Mouse (Mus musculus) kidney, embryonic 16.5 days (tissue): ENCODE measurements around the gene Gas7. TPM values are rescaled to one million over a fixed set of nuclear protein-coding genes. Genes with fewer than 3 reads are reported as not detected.

Source experiments
- ATAC-seq: fragments of 200-750 bp; cut with Nextera tagmentation; 2 replicates; pipeline ENCODE4 v1.8.0; 2017; ENCODE audit warnings: moderate TSS enrichment; ENCODE audit not compliant: low FRiP score, low TSS enrichment
- H3K27ac ChIP-seq: fragments of 300-500 bp; sonication (generic); 2 replicates; pipeline ENCODE4 v1.5.1; 2014; ENCODE audit warnings: low read length
- H3K27me3 ChIP-seq: fragments of 300-500 bp; sonication (generic); 2 replicates; pipeline ENCODE4 v1.6.1; 2014; ENCODE audit warnings: low read length, control low read depth, mixed read lengths; ENCODE audit not compliant: insufficient read depth
- H3K36me3 ChIP-seq: fragments of 300-500 bp; sonication (generic); 2 replicates; pipeline ENCODE4 v1.6.1; 2014; ENCODE audit warnings: low read length, control low read depth, mixed read lengths; ENCODE audit not compliant: insufficient read depth
- H3K4me1 ChIP-seq: fragments of 300-500 bp; sonication (generic); 2 replicates; pipeline ENCODE4 v1.6.1; 2014; ENCODE audit warnings: low read length, control low read depth, mixed read lengths; ENCODE audit not compliant: insufficient read depth
- H3K4me2 ChIP-seq: fragments of 300-500 bp; sonication (generic); replicated peaks from 2 replicates; pipeline ENCODE4 v1.6.1; 2014; ENCODE audit warnings: low read depth, low read length
- H3K4me3 ChIP-seq: fragments of 300-500 bp; sonication (generic); 2 replicates; pipeline ENCODE4 v1.5.1; 2014; ENCODE audit warnings: mild to moderate bottlenecking, low read length
- H3K9ac ChIP-seq: fragments of 300-500 bp; sonication (generic); replicated peaks from 2 replicates; pipeline ENCODE4 v1.6.1; 2014; ENCODE audit warnings: low read length
- H3K9me3 ChIP-seq: fragments of 300-500 bp; sonication (generic); 2 replicates; pipeline ENCODE4 v1.6.1; 2016; ENCODE audit warnings: low read length, control low read depth
- WGBS: fragments of 180-500 bp; shearing (Covaris S2); extraction: QIAGEN DNeasy Blood & Tissue Kit; methylation state at CpG from one replicate; pipeline ENCODE4 v1.1.7; 2014; 5-methylcytosine and 5-hydroxymethylcytosine counted together
- polyA plus RNA-seq: library from polyadenylated mRNA; unstranded; fragments of >200 nt; fragmentation: Nextera tagmentation; extraction: Ambion mirVana; gene quantifications from 2 replicates; pipeline ENCODE4 v1.2.1, GENCODE M21; 2015

Gene Gas7
- polyA plus RNA-seq, 1 experiment from 2014 or later: 12.3 TPM

GRCm38 (mm10) chr11:67596233-67596632 lies 141.0 kb downstream of the Gas7 start:
- Histone ChIP-seq H3K9ac (no peak overlapping the region), H3K4me3 (no peak overlapping the region), H3K4me1 (no peaks in the 10 kb centered on the region), H3K36me3 (no peaks in the 10 kb centered on the region), H3K27ac (no peak overlapping the region), H3K9me3 (no peaks in the 10 kb centered on the region), H3K27me3 (no peaks in the 10 kb centered on the region), H3K4me2 (no peak overlapping the region)
- no peak for ATAC-seq
- WGBS: 50% methylated on average over 6 of the region's 6 CpGs

- ATAC-seq: no peak
- H3K4me1 ChIP-seq: no peaks in the 10 kb centered on the region
- H3K36me3 ChIP-seq: no peaks in the 10 kb centered on the region
- H3K9ac ChIP-seq: no peak overlapping the region
- H3K27me3 ChIP-seq: no peaks in the 10 kb centered on the region
- H3K9me3 ChIP-seq: no peaks in the 10 kb centered on the region
- H3K4me3 ChIP-seq: no peak overlapping the region
- WGBS: 74% methylated on average over 6 of the region's 6 CpGs
- H3K27ac ChIP-seq: no peak overlapping the region
- H3K4me2 ChIP-seq: no peak overlapping the region
Measured at GRCm38 (mm10) chr11:67596856-67597255, 141.6 kb downstream of the Gas7 start.

GRCm38 (mm10) chr11:67597388-67597787 lies 142.2 kb downstream of the Gas7 start:
- H3K36me3 ChIP-seq: no peaks in the 10 kb centered on the region
- WGBS: 64% methylated on average over 7 of the region's 7 CpGs
- H3K4me2 ChIP-seq: no peak overlapping the region
- H3K27me3 ChIP-seq: no peaks in the 10 kb centered on the region
- H3K4me1 ChIP-seq: no peaks in the 10 kb centered on the region
- no peak overlapping the region for H3K9ac ChIP-seq
- no peak overlapping the region for H3K4me3 ChIP-seq
- no peak for ATAC-seq
- no peaks in the 10 kb centered on the region for H3K9me3 ChIP-seq
- H3K27ac ChIP-seq: no peak overlapping the region

- WGBS: 43% methylated on average over 1 of the region's 1 CpGs
- no peaks in the 10 kb centered on the region for H3K4me1 ChIP-seq
Measured at GRCm38 (mm10) chr11:67599141-67599540, 143.9 kb downstream of the Gas7 start.

GRCm38 (mm10) chr11:67600710-67601430 lies 145.6 kb downstream of the Gas7 start:
- 77% methylated on average over 8 of the region's 8 CpGs for WGBS
- Histone ChIP-seq H3K36me3 (no peaks in the 10 kb centered on the region), H3K27ac (no peak overlapping the region), H3K9ac (no peak overlapping the region), H3K4me1 (no peaks in the 10 kb centered on the region), H3K27me3 (no peaks in the 10 kb centered on the region), H3K4me3 (no peak overlapping the region), H3K4me2 (no peak overlapping the region), H3K9me3 (no peaks in the 10 kb centered on the region)
- no peak for ATAC-seq

More at GRCm38 (mm10) chr11:67599141-67599540, 143.9 kb downstream of the Gas7 start:
- no peaks in the 10 kb centered on the region for H3K9me3 ChIP-seq
- no peak overlapping the region for H3K9ac ChIP-seq
- H3K4me3 ChIP-seq: no peak overlapping the region
- H3K27me3 ChIP-seq: no peaks in the 10 kb centered on the region
- no peak for ATAC-seq
- no peaks in the 10 kb centered on the region for H3K36me3 ChIP-seq
- no peak overlapping the region for H3K4me2 ChIP-seq
- no peak overlapping the region for H3K27ac ChIP-seq

GRCm38 (mm10) chr11:67602711-67603369 lies 147.6 kb downstream of the Gas7 start:
- Histone ChIP-seq H3K4me2 (no peak overlapping the region), H3K4me3 (no peak overlapping the region), H3K9me3 (no peaks in the 10 kb centered on the region), H3K27me3 (no peaks in the 10 kb centered on the region), H3K36me3 (no peaks in the 10 kb centered on the region), H3K9ac (no peak overlapping the region), H3K4me1 (no peaks in the 10 kb centered on the region), H3K27ac (no peak overlapping the region)
- WGBS: 69% methylated on average over 12 of the region's 12 CpGs
- no peak for ATAC-seq

- no peaks in the 10 kb centered on the region for H3K27me3 ChIP-seq
- no peak overlapping the region for H3K4me2 ChIP-seq
- 75% methylated on average over 2 of the region's 2 CpGs for WGBS
- no peaks in the 10 kb centered on the region for H3K9me3 ChIP-seq
- no peaks in the 10 kb centered on the region for H3K36me3 ChIP-seq
- no peaks in the 10 kb centered on the region for H3K4me1 ChIP-seq
- no peak overlapping the region for H3K9ac ChIP-seq
- ATAC-seq: no peak
- H3K27ac ChIP-seq: no peak overlapping the region
- no peak overlapping the region for H3K4me3 ChIP-seq
Measured at GRCm38 (mm10) chr11:67604481-67604880, 149.2 kb downstream of the Gas7 start.

GRCm38 (mm10) chr11:67608114-67608683 lies 153.0 kb downstream of the Gas7 start:
- Histone ChIP-seq H3K27me3 (no peaks in the 10 kb centered on the region), H3K9ac (no peak overlapping the region), H3K4me2 (no peak overlapping the region), H3K4me3 (no peak overlapping the region), H3K9me3 (no peaks in the 10 kb centered on the region), H3K4me1 (no peaks in the 10 kb centered on the region), H3K27ac (no peak overlapping the region), H3K36me3 (no peaks in the 10 kb centered on the region)
- no peak for ATAC-seq
- 67% methylated on average over 10 of the region's 10 CpGs for WGBS

- no peaks in the 10 kb centered on the region for H3K9me3 ChIP-seq
- H3K27me3 ChIP-seq: no peaks in the 10 kb centered on the region
- no peaks in the 10 kb centered on the region for H3K36me3 ChIP-seq
- H3K27ac ChIP-seq: no peak overlapping the region
- no peak for ATAC-seq
- WGBS: 84% methylated on average over 9 of the region's 9 CpGs
- no peak overlapping the region for H3K4me3 ChIP-seq
- H3K9ac ChIP-seq: no peak overlapping the region
- H3K4me1 ChIP-seq: no peaks in the 10 kb centered on the region
- no peak overlapping the region for H3K4me2 ChIP-seq
Measured at GRCm38 (mm10) chr11:67612158-67612839, 157.1 kb downstream of the Gas7 start.
